Mouse (Mus musculus) neural tube, postnatal 0 days (tissue): ENCODE results near the gene Gchfr. TPM values are rescaled to one million over a fixed set of nuclear protein-coding genes. Genes with fewer than 3 reads are reported as not detected.

Experiments used
- polyA plus RNA-seq: library from polyadenylated mRNA; unstranded; fragments of >200 nt; fragmentation: Nextera tagmentation; extraction: Ambion mirVana; gene quantifications from 2 replicates; pipeline ENCODE4 v1.2.1, GENCODE M21; 2015

Gchfr gene
- polyA plus RNA-seq, result 5.1 and 5.2 TPM in 2 replicates

DNA sequence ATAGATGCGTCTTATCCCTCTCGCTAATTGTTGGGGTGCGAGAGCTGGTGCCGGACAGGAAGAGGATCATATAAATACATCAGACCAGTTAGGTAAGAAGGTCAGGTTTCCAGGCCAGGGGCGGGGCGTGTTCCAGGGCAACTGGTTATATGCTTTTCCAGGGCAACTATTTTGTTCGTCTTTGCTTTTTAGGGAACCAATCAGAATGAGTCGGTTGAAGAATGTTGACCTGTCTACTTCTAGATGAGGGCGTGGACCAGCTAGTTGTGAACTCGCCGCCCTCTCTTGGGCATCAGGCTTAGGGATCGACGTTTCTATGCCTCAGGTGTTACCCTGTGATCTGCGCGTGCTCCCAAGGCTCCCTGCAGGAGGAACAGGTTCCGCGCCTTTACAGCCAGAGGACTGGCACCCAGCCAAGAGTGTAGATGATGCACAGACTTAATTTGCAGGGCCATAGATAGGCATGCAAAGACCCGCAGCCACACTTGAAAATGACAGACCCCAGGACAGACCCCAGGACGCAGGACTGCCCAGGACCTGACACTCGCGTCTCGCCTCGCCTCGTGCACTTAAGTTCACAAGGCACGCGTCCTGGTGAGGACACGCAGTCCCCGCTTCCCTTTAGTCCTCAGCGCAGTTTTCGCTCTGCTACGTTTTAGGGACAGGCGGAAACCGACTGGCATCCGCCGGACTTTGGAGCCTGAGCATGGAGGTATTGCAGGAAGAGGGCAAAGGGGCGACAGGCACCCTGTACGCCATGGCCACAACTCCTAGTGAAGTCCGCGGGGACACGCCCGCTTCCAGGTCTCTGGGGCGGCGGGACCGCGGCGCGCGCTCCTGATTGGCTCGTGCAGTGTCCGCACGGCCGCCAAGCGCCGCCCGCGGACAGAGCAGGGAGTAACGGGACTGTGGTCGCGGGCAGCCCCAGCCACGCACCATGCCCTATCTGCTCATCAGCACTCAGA, at the start of gene Gchfr:
Gene Gchfr (plus strand): TSS at position 873 of the 965 bp plus-strand sequence.

GRCm38 (mm10) chr2:119156681-119157572, 10.6 kb upstream of the Gchfr start, which contains the start of gene Rmdn3:
Gene Rmdn3, minus strand, starts transcription at chr2:119157034.

GRCm38 (mm10) chr2:119173991-119174651, 6.5 kb downstream of the Gchfr start, which contains the start of gene Gm14137:
Gene Gm14137, plus strand, starts transcription at chr2:119174509.

DNA sequence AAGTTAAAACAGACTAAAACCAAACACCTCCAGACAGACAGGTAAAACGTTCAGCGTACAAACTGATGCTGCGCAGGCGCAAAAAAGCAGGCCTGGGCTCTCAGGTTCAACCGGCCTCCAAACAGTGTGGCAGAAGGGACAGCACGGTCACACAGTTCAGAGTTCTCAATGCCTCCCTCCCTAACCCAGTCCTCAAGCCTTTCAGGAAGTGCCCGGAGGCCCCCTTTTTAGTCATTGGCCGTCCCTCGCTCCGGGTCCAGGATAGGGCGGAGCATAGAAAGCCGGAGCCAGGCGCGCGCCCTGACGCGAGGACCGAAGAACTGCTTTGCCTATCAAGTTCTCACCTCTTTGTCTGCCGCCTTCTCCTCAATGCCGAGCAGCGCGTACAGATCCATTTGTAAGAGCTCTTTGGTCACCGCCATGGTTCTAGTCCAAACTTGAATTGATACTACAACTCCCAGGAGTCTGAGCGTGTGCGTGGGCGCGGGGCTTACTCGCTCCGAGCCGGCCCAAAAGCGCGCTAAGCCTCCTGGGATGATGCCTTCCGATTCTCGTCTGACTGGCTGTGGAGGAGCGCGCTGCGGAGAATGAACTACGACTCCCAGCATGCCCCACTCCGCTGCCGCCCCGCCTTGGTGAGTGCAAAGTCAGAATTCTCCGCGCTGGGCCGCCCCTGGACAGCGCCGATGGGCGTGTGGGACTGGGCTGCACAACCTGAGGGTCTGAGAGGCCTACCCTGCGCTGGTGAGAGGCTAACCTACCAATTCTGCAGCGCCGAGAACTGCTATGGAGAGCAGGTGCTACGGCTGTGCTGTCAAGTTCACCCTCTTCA, 41.0 kb downstream of the Gchfr start, which contains the start of the genes Zfyve19 and Dnajc17:
Gene Zfyve19 (plus strand): TSS at position 274 of the 832 bp plus-strand sequence.
Gene Dnajc17 (minus strand): TSS at position 452 of the 832 bp plus-strand sequence.

Other genes with a start within 250 kb of the Gchfr start
- gene Chst14, start 241.3 kb upstream of the Gchfr start, polyA plus RNA-seq, result 5.2 and 6.4 TPM in 2 replicates
- 46.5 and 49.0 TPM in 2 replicates for gene Ccdc32, start 138.4 kb upstream of the Gchfr start, polyA plus RNA-seq
- gene Rpusd2, start 133.0 kb upstream of the Gchfr start, polyA plus RNA-seq, result 3.4 and 4.1 TPM in 2 replicates
- 3.9 and 4.6 TPM in 2 replicates for gene Knl1, start 120.7 kb upstream of the Gchfr start, polyA plus RNA-seq
- gene Rad51, start 55.0 kb upstream of the Gchfr start, polyA plus RNA-seq, result 4.9 and 5.0 TPM in 2 replicates
- gene Rmdn3, start 10.7 kb upstream of the Gchfr start, polyA plus RNA-seq, result 37.5 and 40.3 TPM in 2 replicates
- 0.32 and 0.74 TPM in 2 replicates for gene Gm14137, start 6.7 kb downstream of the Gchfr start, polyA plus RNA-seq
- 50.5 and 60.4 TPM in 2 replicates for gene Zfyve19, start 40.8 kb downstream of the Gchfr start, polyA plus RNA-seq
- gene Dnajc17, start 41.0 kb downstream of the Gchfr start, polyA plus RNA-seq, result 18.1 and 21.3 TPM in 2 replicates
- not detected in 2 replicates for gene Ppp1r14d, start 62.1 kb downstream of the Gchfr start, polyA plus RNA-seq
- 0.68 and 0.87 TPM in 2 replicates for gene Spint1, start 69.6 kb downstream of the Gchfr start, polyA plus RNA-seq
- gene Rhov, start 103.5 kb downstream of the Gchfr start, polyA plus RNA-seq, result 48.6 and 49.2 TPM in 2 replicates
- gene Vps18, start 121.0 kb downstream of the Gchfr start, polyA plus RNA-seq, result 17.6 and 19.3 TPM in 2 replicates
- gene Dll4, start 158.0 kb downstream of the Gchfr start, polyA plus RNA-seq, result 1.8 and 3.0 TPM in 2 replicates
- 15.1 and 16.3 TPM in 2 replicates for gene Chac1, start 183.5 kb downstream of the Gchfr start, polyA plus RNA-seq